Mouse (Mus musculus) mouse embryonic stem cell (cell line): ENCODE results near the gene Cend1.

Experiments used
- in situ Hi-C, 2 experiments: fragments of 300-500 bp; cut with MboI; formaldehyde crosslinking; loops; 1 replicate in 1 of 2; 3 replicates in 1 of 2; pipeline ENCODE4 v1.14.3; 2019 to 2020; ENCODE audit warnings: low sequenced_read_pairs in 2 of 2, low pct_unique_long_range_greater_than_20kb in 1 of 2, mixed read lengths in 1 of 2; ENCODE audit not compliant: unreplicated experiment in 1 of 2

Gene Cend1

DNA sequence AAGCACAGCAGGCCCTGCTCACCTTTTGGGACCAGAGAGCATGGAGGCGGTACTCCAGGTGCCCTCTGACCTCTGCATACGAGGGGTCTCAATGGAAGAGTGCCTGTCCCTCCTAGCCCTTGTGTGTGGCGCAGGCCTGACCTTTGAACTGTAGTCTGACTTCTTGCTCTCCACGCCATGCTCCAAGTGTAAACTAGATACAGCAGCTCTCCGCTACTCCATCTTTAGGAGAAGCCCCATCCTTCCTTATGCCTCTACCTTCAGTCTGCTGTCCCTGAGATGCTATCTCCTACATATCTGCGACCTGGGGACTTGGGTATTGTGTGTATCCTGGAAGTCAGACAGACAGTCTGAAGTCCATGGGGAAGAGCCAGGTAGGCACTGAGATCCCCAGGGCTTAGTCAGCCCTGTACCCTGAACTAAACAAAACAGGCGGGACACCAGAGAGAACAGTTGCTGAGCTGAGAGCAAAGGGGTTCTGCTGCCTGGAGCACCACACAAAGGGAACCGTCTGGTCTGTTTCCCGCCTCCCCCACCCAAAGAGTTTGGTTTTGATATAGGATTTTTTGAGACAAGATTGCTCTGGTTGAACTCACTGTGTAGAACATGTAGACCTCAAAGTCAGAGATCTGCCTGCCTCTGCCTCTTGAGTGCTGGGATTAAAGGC lies 6.7 kb upstream of the Cend1 start:
- in situ Hi-C loops, result no loop called here

DNA sequence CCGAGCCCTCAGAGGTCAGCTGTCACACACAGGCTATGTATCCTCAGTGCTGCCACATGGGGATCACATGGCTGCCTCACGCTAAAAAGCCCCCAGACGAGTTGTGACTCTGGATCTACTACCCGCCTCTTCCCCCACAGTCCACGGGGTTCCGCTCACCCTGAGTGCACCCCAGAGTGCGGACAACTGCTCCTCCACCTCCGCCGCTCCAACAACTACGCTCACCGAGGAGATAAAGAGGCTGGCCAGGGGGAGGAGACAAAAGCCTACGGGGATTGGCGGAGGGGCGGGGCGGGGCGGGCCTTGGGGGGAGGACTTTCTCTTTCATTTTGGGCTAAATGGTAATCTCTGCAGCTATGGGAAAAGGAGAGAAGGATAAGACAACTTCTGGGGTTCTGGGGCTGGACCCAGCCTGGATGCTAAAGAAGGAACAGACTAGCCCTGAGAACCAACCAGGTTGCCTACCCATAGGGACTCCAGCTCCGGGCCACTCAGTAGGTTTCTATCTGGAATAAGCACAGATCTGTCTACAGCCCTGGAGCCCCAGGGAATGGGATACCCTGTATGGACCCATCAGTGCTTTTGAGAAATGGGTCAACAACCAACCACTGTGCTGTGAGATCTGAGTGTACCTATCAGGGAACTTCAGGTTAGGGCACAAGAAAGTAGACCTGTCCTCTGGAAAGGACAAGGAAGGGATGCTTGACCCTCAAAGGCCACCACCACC lies 6.0 kb upstream of the Cend1 start:
- in situ Hi-C loops, result no loop called here

- in situ Hi-C loops, result no loop called here
Measured at GRCm38 (mm10) chr7:141434464-141434863, 5.2 kb upstream of the Cend1 start.

- in situ Hi-C loops, result no loop called here
Measured at GRCm38 (mm10) chr7:141433517-141434400, 4.5 kb upstream of the Cend1 start.

DNA sequence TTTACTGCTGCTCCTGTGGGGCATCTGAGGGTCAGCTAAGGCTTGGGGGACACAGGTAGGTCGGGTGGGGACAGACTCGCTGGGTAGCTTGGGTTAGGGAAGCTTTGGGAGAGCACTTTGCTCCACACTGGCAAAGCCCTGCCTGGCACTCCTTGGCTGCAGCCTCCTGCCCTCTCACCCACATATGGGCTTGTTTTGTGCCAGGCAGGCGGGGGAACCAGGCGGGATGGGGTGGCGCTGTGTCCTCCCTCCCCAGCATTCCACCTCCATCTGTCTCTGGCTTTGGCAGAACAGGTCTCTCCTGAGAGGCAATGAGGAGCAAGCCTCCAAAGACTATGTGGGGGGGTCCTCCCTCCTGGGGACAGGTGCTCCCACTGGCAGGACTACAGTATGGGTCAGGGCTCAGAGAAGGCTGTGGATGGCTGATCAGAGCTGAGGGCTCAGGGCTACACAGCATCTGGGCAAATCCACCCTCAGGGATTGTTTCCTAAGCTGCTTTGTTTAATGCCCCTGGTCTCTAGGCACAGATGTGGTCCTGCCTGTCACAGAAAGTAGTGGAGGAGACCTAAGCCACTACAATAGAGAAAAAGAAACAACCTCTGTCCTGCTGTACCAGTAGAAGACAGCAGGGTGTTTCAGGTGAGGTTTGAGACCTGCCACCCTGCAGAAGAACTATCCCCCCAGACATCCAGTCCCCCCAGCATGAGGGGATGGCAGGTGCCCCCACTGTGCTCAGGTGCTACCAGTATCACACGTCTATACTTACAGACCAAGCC lies 3.6 kb upstream of the Cend1 start:
- in situ Hi-C loops, result no loop called here

DNA sequence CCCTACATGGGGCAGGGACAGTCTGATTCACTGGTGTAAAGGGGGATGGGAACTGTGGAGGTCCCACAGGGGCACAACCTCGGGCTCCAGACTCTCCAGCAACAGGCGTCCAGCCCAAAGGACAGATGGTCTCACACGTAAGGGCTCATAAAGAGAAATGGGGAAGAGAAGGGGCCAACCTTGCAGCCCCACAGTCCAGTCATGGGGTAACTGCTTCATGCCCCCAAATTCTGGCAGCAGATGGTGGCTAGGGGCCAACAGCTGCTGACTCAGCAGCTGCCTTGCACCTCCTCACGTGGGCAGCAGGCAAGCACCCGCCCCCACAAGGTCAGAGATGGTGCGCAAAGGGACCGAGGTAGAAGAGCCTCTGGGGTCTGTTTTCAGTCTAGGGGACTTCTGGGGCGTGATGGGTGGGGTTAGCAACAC lies 2.9 kb upstream of the Cend1 start:
- in situ Hi-C loops, result no loop called here

GRCm38 (mm10) chr7:141431434-141432185 lies 2.3 kb upstream of the Cend1 start:
- in situ Hi-C loops, result no loop called here

DNA sequence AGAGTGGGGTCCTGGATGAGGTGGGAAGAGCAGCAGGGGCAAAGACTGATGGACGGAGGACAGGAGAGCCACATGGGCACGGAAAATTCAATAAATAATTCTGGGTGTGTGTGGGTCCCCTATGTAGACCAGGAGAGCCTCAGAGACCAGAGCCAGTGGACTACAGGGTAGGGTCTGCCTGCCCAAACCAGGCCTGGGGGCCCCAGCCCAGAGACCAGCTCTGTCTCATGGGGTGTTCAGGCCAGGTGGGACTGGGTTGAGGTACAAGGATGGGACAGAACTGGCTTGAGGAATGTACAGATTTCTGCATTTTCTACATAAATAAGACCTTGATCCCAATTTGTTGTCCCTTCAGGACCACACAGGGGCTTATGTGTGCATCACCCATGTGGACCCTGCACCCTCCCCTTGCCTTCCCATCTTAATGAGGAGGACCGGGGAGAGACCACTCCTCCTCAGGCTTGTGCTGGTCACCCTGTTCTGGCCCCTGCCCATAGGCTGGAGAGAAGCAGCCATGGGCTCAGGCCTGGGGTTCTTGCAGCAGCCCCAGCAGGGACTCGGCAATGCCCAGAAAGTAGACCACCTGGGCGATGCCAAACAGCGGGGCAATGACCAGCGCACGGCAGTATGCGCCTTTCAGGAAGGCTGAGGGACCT lies 1.4 kb upstream of the Cend1 start:
- in situ Hi-C loops, result no loop called here

DNA sequence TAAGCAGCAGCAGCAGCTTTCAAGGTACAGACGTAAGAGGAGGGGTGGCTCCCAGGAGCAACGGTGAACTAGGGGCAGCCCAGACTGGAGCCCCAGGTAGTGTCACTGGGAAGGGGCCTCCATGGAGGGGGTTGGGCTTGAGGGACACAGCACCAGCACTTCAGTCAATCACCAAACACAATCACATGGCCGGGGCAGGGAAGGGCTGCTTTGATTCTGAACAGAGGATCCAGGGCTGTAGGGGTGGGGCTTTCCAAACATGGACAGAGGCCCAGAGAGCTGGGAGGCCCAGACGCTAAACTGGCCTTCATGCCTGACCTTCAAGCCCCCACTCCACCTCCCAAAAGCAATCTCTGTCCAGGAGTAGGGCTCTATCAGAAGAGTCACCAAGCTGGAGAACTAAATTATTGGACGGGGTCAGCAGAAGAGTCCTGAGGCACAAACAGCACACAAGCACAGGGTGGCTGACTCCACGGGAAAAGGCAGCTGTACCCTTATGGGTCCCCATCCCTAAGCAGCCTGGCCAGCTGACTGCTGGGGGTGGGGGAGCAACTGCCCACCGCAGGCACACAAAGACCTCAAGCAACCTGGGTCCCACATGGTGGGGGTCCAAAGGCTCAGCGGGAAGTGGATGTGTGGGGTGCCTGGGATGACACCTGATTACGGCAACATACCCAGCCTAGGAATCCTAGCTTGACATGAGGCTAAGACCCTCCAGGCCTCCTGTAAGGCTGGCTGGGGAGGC lies 721 bp upstream of the Cend1 start:
- in situ Hi-C loops, result no loop called here

GRCm38 (mm10) chr7:141428701-141429100 lies 590 bp downstream of the Cend1 start:
- in situ Hi-C loops, result no loop called here

GRCm38 (mm10) chr7:141426948-141427730 lies 2.2 kb downstream of the Cend1 start:
- in situ Hi-C loops, result no loop called here

DNA sequence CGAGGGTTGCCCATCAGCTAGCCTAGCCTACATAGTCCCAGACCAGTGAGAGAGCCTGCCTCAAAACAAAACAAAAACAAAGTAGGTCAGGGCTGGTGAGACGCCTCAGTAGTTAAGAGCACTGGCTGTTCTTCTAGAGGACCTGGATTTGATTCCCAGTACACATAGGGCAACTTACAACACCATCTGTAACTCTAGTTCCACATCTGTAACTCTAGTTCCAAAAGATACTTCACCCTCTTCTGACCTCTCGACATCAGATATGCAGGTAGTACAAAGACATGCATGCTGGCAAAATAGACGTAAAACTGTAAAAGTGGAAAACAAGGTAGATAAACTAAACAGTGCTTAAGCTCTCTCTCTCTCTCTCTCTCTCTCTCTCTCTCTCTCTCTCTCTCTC lies 5.5 kb downstream of the Cend1 start:
- in situ Hi-C loops, result no loop called here

DNA sequence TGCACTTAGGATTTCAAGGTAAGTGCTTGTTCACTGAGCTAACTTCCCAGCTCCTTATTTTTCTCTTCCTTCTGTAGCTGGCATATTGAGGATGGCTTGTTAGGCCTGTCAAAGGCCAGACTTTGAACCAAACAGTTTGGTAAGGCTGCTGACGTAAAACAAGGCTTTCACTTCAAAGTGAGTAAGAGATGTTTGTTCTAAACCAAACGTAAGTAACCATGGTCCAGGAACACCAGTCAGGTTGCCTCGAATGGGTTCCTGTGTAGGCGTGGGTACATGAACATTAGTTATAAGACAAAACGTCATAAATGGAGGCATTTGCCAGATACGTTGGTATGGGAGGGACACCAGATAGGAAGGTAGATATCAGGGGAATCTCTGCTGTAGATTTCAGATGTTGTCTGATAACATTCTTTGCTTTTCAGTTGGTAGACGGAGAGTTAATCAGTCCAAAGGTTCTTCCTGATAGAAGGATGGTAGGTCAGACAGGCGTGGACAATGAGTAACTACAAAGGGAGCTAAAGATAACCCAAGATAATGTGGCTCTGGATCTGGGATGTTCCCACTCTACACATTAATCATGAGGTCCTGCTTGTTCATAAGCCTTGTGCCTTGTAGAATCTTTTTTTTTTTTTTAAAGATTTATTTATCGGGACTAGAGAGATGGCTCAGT lies 9.1 kb downstream of the Cend1 start:
- in situ Hi-C loops, result no loop called here

GRCm38 (mm10) chr7:141418970-141419369 lies 10.3 kb downstream of the Cend1 start:
- in situ Hi-C loops, result no loop called here

GRCm38 (mm10) chr7:141417731-141418681 lies 11.3 kb downstream of the Cend1 start:
- in situ Hi-C loops, result no loop called here
